8 mouse cellular contexts compared by ENCODE assay signal in the genomic region with DNA sequence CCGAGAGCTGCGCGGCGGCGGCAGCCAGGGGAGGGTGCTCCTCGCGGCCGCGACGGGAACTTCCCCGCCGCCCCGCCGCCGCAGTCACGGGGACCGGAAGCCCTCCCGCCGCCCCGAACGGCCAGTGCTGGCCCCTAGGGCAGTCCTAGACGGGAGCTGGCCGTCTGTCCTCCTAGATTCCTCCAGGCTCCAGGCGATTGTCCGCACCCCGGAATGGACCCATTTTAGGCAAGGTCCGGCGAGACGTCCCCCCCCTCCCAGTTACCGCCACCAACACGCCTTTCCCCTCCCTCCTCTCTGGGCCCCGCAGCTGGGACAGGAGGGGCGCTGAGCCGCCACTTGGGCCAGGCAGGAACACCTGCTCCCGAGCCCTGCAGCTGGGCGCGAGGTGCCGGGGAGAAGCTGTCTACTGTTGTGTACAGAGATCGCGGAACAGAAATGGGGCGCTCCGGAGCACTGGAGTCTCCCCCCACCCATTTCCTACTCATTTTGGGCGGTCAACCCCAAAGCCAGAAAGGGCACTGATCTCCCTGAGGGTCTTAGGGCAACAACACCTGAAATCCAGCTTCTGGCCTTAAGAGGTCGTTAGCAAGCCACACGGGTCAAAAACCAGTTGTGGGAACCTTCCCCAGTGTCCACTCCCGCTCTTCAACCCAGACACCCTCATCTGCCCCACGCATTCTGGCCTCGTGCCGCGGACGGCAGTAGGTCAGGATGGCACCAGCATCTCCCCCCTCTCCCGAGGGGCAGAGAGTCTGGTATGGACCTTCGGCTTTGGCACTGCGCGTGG.
A peak's percentile ranks its signal among the peaks of the same experiment; 100 is the strongest.
DNase-seq lines count a peak whose midpoint lies in the region; ATAC-seq and TF ChIP-seq lines count a peak whose summit lies in the region.

No protein-coding gene starts in this region.

- peak overlapping the region; percentile 90 for H3K4me2 ChIP-seq in intestine, embryonic 16.5 days (ENCODE audit: low read depth, low read length)
- peak overlapping the region; percentile 84 for H3K4me2 ChIP-seq in liver, postnatal 0 days (ENCODE audit: low read depth, low read length)
- peak overlapping the region; percentile 80 for H3K4me2 ChIP-seq in neural tube, embryonic 11.5 days (ENCODE audit: low read depth)

- H3K9ac ChIP-seq in intestine, embryonic 16.5 days (ENCODE audit: low read depth, low read length), result peak overlapping the region; percentile 80
- peak overlapping the region; percentile 71 for H3K9ac ChIP-seq in liver, postnatal 0 days (replicated peaks)
- H3K9ac ChIP-seq in neural tube, embryonic 11.5 days (ENCODE audit: low read length), result peak overlapping the region; percentile 67

- H3K36me3 ChIP-seq in intestine, embryonic 16.5 days (ENCODE audit: control insufficient read depth, insufficient read depth, low read length), result no peaks in the 10 kb centered on the region
- no peaks in the 10 kb centered on the region for H3K36me3 ChIP-seq in liver, postnatal 0 days (replicated peaks; ENCODE audit: insufficient read depth, low read length)
- H3K36me3 ChIP-seq in neural tube, embryonic 11.5 days (ENCODE audit: control insufficient read depth, insufficient read depth, low read length), result no peaks in the 10 kb centered on the region

- TF ChIP-seq POLR2A in cortical plate, adult 2 months (IDR thresholded peaks at IDR 0.05; ENCODE audit: extremely low read depth, insufficient read depth, low read length), result no peak

- H3K4me1 ChIP-seq in cortical plate, adult 2 months (ENCODE audit: control insufficient read depth, insufficient read depth, low read length), result no peaks in the 10 kb centered on the region
- peaks cover 28% of the 10 kb centered on the region for H3K4me1 ChIP-seq in intestine, embryonic 16.5 days (ENCODE audit: control insufficient read depth, insufficient read depth, low read length)
- H3K4me1 ChIP-seq in liver, postnatal 0 days (ENCODE audit: insufficient read depth), result peaks cover 16% of the 10 kb centered on the region; the same call in 1 of the 2 replicates
- H3K4me1 ChIP-seq in neural tube, embryonic 11.5 days (ENCODE audit: control insufficient read depth, insufficient read depth, low read length), result peaks cover 29% of the 10 kb centered on the region; the same call in 1 of the 2 replicates

- DNase-seq in right cerebral cortex, adult 18-20 months, result peak; percentile 43
- DNase-seq in right cerebral cortex, postnatal 36 days (ENCODE audit: low spot score in 2 of 2), result no peak
- DNase-seq in heart, adult 18-20 months, result peak; percentile 70 to 76
- no peak for DNase-seq in liver, postnatal 0 days
- peak; percentile 63 for DNase-seq in neural tube, embryonic 11.5 days (ENCODE audit: low spot score)
- peak; percentile 76 for DNase-seq in thymus, postnatal 4 days

- H3K4me3 ChIP-seq in cortical plate, adult 2 months (ENCODE audit: insufficient read depth, low read length), result peak overlapping the region; percentile 63
- peak overlapping the region; percentile 57 for H3K4me3 ChIP-seq in intestine, embryonic 16.5 days (ENCODE audit: low read length)
- peak overlapping the region; percentile 57 for H3K4me3 ChIP-seq in liver, postnatal 0 days (ENCODE audit: low read depth, low read length)
- H3K4me3 ChIP-seq in neural tube, embryonic 11.5 days (ENCODE audit: low read depth, low read length), result peak overlapping the region; percentile 40

- TF ChIP-seq EP300 in liver, postnatal 0 days (IDR thresholded peaks at IDR 0.05; ENCODE audit: low read depth), result no peak

- ATAC-seq in intestine, embryonic 16.5 days, result peak; percentile 8; the same call in 1 of the 2 replicates
- peak; percentile 35 for ATAC-seq in liver, postnatal 0 days
- no peak; the same call in 1 of the 2 replicates for ATAC-seq in neural tube, embryonic 11.5 days (ENCODE audit: insufficient read depth, low FRiP score, low TSS enrichment)

- peak overlapping the region; percentile 51 for H3K27ac ChIP-seq in cortical plate, adult 2 months (ENCODE audit: insufficient read depth, low read length)
- peak overlapping the region; percentile 91 for H3K27ac ChIP-seq in intestine, embryonic 16.5 days (ENCODE audit: low read length)
- H3K27ac ChIP-seq in liver, postnatal 0 days (ENCODE audit: low read depth), result peak overlapping the region; percentile 91
- peak overlapping the region; percentile 89 for H3K27ac ChIP-seq in neural tube, embryonic 11.5 days (ENCODE audit: low read depth, low read length)

- H3K27me3 ChIP-seq in intestine, embryonic 16.5 days (replicated peaks; ENCODE audit: control insufficient read depth, insufficient read depth, low read length), result peaks cover 38% of the 10 kb centered on the region
- H3K27me3 ChIP-seq in liver, postnatal 0 days (ENCODE audit: insufficient read depth, low read length), result peaks cover 70% of the 10 kb centered on the region
- H3K27me3 ChIP-seq in neural tube, embryonic 11.5 days (ENCODE audit: control insufficient read depth, insufficient read depth, low read length), result peaks cover 82% of the 10 kb centered on the region

- no peaks in the 10 kb centered on the region for H3K9me3 ChIP-seq in intestine, embryonic 16.5 days (ENCODE audit: control insufficient read depth, low read length)
- no peaks in the 10 kb centered on the region for H3K9me3 ChIP-seq in liver, postnatal 0 days (ENCODE audit: low read length)
- no peaks in the 10 kb centered on the region for H3K9me3 ChIP-seq in neural tube, embryonic 11.5 days (ENCODE audit: control insufficient read depth, low read length)

- TF ChIP-seq CTCF in cortical plate, adult 2 months (IDR thresholded peaks at IDR 0.05; ENCODE audit: extremely low read depth, insufficient read depth, low read length), result no peak
- peak; percentile 38 for TF ChIP-seq CTCF in liver, postnatal 0 days (IDR thresholded peaks at IDR 0.05; ENCODE audit: low read depth)

- WGBS in intestine, embryonic 16.5 days, result 3% methylated on average over 53 of the region's 55 CpGs
- WGBS in liver, postnatal 0 days (ENCODE audit: insufficient replicate concordance), result 3% methylated on average over 44 of the region's 55 CpGs
- WGBS in neural tube, embryonic 11.5 days, result 2% methylated on average over 46 of the region's 55 CpGs

Comparison
In these comparisons a context has a peak if more than half of its experiments do, and no peak if none do; other contexts are left out.
1. DNase-seq: peak in right cerebral cortex, adult 18-20 months (single experiment), heart, adult 18-20 months (2 of 2), neural tube, embryonic 11.5 days (single experiment) and thymus, postnatal 4 days (single experiment); none in right cerebral cortex, postnatal 36 days (0 of 2) and liver, postnatal 0 days (single experiment).
2. Peak in every context shown above with its lines, with median percentiles within 50 percentile points of each other: H3K27ac ChIP-seq, H3K4me3 ChIP-seq, H3K4me2 ChIP-seq and H3K9ac ChIP-seq.